Mouse (Mus musculus) lung, postnatal 14 days (tissue): ENCODE results near the gene Map3k12.

ENCODE experiments used
- DNase-seq: peaks from one replicate; pipeline ENCODE4 v3.0.0; 2021

The Map3k12 gene

DNA sequence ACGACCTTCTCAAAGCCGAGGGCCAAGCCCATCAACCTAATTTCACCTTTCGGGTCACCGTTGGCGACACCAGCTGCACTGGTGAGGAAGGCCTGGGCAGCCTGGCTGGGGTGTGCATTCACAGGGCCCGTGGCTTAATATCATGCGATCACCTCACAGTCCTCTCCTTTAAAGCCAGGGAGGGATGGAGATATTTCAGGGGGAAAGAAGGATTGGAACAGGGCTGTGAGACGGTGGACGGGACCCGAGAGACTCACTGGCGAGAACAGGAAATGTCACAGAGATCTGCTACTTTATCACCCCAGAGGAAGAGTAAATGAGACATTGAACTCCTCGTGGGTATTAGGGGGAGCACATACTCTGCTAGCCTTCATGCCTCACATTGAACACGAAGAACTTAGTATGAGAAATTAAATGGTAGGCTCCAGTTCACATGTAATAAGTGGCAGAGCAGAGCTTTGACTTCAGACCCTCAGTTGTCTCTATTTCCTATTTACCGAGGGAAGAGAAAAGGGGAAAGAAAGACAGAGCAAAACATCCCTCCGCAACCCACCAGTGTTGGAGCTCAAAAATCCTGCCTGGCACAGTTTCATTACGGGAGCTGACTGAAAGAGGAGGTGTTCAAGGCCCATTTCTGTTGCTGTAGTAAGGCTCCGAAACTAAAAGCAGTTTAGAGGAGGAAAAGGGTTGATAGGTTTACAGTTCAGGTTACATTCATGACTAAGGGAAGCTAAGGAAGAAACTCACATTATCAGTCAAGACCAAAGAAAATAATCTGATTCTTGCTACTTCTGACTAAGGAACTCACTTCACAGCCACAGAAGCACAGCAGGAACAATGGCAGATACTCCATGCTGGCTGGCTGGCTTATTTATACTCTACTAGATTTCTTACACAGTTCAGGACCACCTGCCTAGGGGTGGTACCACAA, 2.6 kb upstream of the Map3k12 start:
- DNase-seq = no peak

DNA sequence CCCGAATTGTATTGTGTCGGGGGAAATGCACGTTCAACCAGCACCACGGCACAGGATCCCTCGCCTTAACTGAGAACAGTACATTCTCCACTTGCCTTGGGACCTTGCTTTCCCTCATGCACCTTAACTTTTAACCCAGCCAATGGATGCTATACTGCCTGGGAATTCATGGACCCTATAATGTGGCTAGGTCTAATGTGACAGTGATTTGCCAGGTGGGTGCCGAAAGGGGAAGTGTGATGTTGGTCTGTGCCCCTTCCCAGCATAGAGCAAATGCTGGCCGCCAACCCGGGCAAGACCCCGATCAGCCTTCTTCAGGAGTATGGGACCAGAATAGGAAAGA, 2.0 kb upstream of the Map3k12 start:
- DNase-seq = no peak

DNA sequence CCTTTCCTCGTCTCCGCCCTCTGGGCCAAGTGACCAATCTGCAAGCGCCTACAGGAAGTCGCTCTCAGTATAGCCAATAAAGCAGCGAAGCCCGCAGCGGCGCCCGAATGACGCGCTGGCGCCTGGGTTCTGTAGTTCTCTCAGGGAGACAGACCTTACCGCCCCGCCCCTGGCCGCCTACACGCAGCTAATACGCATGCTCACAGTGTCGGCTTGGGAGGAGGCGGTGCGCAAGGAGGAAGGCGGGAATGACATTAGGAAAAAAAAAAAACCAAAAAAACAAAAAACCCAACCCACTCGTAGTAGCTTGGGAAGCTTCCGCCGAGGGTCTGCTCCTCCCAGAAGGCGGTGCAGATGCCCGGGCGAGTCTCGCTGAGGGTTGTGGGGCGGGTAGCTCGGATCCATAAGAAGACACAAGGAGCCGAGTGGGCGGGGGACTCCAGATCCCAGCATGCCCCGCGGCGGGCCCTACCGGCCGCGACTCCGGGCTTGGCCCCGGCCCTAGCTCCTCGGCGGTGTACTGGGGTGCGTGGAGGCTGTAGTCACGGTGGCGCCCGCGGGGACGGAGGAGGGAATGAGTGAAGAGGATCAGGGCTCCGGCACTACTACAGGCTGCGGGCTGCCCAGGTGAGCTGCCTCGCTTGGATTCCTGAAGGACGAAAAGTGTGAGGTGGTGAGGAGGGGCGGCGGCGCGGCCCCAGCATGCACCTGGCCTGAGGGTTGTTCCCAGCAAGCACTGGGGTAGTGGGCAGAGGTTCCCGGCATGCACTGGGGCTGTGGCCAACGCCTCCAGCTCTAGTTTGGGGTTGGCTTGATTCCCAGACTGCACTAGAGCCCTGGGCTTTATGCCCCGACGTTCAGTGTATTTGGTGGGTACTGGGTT, 1.4 kb upstream of the Map3k12 start, which contains the start of gene Tarbp2:
Tarbp2 (plus strand) TSS at position 217 of the 883 bp plus-strand sequence.
- DNase-seq = peak; percentile 99

DNA sequence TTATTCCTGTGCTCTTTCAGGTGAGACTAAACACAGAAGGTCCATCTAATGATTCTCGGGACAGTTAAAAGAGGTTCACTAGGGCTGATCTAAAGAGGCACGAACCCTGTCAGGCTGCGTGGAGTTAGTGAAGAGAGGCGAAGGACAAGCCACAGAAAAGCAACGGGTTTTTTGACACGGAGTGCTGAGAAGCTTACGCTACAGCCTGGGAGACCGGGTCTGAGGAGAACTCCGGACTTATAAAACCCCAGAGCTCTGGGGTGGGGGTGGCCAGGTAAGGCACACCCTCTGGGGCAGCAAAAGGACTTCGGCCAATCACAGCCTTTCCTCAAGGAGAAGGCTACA, 739 bp upstream of the Map3k12 start:
- no peak for DNase-seq

DNA sequence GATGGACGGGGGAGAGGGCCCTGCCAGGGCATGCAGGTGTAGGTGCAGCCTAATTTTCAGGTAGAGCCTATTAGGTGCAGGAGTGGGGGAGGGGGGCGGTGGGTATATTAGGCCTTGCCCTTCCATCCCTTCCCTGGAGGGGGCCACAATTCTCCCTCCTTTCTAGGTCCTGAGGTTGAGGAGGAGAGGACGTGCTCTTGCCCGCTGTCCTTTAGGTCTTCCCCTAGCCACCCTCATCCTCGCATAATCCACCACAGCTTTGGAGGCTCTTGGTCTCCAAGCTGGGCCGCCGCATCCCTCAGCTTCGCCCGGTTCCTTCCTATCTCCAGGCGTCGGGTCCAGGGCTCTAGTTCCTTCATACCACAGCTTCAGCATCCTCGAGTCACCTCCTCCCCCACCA, 571 bp downstream of the Map3k12 start:
- DNase-seq = no peak

DNA sequence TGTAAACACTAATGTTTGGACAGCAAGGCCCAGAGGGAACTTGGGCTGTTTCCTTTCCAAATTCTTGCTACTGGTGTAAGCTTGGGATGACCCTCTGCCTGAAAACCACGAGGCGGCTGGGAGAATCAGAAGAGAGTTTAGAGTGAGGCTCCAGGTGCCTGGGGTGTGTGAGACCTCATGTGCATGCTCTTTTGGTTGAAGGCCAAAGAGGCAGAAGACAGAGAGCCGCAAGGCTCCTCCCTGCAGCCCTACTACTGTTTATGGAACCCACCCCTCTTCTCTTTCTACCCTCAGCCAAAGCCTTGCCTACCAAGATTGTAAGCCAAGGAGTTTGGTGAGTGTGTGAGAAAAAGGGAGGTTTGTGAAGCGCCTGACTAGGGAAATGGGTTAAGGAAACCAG, 1.1 kb downstream of the Map3k12 start:
- DNase-seq = no peak

DNA sequence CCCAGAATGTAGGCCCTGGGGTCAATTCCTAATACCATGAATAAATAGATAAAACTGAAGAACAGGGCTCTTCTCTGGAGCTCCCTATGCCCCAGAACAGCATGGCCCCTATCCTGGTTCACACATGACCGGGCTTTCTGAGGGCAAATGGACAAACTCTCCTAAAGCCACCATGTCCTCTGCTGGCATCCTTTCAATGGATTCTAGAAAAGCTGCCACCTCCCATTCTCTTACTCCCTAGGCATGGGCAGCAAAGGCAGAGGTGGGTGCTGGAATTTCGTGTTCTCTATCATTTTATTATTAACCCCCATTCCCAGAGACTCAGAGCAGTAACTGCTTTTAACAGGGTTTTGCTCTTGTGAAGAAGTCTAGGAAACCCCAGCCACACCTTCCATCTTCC, 1.6 kb downstream of the Map3k12 start:
- no peak for DNase-seq

DNA sequence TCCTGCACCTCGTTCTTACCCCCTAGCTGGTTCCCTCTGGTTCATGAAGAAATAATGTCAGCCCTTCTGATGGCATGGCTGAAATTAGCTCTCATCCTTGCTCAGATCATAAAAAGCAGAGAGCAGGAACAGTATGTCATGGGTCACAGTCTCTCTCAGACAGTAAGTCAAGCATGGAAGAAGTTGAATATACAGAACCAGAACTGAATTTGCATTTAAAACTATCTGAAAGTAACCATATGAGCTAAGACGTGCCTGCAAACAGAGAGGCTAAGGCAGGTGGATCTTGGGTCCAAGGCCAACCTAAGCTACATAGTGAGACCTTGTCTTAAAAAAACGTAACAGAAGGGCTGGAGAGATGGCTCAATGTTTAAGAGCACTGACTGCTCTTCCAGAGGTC, 3.9 kb downstream of the Map3k12 start:
- no peak for DNase-seq

DNA sequence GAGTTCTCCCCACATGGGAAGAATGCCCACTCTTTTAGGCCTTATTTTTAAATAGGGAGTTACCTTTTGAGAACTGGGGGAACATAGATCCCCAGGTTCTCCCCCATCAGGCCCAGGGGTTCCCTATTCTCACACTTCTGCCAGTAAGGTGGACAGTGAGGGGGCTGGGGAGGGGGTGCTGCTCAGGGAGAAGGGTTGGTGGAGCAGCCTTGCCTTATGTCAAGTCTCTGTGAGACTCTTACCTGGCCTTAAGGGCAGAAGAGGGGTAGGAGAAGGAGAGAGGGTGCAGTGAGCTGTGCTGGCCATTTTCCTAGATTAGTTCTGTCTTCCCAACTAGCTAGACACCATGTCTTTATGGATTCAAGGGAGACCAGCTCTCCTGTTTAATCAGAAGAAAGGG, 4.4 kb downstream of the Map3k12 start:
- DNase-seq = no peak

DNA sequence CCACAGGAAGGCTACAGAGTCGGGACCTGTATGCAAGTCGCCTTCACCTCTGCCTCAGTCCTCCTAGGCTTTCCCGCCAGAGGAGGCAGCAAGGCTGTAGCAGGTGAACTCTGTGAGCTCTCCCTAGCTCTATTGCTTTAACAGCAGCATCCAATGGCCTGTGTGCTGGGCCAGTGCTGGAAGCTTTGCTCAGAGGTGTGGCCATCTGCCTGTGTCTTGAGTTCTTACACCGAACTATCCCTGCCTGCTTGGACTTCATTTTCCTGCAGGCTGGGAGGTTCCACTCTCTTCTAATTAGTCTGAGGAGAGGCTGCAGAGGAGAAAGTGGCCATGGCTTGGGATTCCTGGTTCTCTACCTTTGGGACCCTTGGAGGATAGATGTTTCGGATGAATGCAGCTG, 4.9 kb downstream of the Map3k12 start:
- DNase-seq = no peak

DNA sequence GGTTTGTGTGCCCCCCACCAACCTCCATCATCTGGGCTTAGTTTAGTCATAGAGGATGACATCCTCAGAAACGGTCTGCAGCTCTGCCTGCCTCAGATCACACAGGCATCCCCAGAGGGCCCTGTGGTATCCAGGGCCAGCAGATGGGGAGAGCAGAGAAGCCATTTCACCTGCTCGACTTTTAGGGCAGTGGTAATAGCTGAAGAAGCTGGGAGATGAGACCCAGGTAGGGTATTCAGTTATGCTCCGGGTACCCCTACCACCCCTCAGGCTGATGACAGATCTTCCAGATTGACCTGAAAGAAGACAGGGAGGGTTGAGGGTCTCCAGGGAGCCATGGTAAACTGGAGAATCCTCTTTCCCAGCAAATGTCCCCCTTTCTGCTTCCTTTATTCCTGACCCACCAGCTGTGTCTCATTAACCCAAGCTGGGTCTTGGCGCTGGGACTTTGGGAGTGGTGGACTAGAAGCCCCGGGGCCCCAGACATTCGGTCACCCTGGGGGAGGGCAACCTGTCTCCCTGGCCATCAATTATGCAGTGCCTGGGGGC, 5.5 kb downstream of the Map3k12 start:
- no peak for DNase-seq

DNA sequence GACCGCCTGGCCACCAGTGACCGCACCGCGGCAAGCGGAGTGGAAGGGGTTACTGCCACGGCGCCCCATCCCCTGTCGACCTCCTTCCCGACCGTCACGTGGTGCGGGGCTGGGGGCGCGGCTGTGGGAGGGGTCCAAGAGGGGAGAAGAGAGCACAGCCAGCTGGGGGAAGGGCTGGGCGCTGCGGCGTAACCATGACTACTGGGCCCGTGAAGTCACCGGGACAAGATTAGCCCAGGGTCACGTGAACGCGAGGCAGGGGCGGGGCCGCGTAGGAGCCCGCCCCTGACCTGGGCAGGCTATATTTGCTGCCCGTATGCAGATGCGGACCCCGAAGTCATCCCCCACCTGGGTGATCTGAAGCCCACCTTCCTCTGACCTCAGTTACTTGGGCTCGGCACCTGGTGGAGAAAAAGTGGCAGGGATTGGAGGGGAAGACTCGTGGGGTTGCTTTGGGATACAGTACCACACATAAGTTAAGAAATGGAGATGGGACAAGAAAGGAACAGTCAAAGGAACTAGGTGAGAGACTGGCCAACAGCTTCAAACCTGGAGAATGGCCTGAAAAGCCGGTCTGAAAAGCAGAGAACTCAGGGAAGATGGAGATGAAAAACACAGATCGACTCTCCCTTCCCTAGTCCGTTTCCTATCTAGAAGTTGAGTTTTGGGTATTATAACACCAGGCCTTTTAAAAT, 6.1 kb downstream of the Map3k12 start:
- DNase-seq = peak; percentile 82

DNA sequence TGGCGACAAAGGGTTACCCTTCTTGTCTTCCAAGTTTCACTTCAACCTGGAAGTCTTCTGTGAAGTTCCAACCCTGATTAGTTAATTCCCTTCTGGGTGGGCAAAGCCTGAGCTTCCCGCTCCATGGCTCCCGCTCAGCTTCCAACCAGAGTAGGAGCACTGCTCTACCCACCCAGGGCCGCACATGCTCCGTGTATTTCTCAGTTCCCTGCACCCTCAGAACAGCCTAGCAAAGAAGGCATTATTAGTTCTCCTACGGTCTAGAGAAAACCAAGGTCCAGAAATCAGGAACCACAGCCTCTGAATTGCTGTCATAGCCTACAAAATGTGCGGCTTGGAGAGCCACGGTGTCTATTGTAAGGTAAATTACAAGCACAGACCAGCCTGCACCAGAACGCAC, 6.8 kb downstream of the Map3k12 start:
- no peak for DNase-seq

DNA sequence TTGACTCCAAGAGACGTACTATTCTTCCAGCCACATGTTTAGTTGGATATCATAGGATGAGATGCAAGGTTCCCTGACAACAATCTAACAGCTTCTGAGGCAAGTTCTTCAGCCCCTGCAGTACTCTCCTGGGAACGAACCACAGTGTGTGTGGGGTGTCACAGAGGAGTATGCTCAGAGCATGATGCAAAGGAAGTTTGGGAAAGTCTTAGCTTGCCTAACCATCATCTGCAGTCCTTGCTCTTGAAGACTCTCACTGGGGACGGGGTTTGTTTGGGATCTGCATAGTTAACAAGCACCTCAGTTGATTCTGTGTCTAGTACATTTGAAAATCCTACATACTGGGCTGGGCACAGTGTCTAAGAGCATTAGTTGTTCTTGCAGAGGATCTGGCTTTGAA, 8.5 kb downstream of the Map3k12 start:
- DNase-seq = no peak

DNA sequence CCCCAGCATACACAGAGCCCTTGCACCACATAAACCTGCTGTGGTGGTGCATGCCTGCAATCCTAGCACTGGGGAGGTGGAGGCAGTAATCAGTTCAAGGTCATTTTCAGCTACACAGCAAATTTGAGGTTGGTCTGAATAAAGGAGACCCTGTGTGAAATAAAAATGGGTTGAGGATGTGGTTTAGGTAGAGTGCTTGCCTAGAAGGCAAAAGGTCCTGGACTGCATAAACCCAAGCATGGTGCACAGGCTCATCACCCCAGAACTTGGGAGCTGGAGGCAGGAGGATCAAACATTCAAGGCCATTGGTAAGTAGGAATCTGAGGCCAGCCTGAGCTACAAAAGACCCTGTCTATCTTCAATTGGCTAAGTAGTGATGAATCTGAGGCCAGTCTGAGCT, 9.3 kb downstream of the Map3k12 start:
- DNase-seq = no peak

DNA sequence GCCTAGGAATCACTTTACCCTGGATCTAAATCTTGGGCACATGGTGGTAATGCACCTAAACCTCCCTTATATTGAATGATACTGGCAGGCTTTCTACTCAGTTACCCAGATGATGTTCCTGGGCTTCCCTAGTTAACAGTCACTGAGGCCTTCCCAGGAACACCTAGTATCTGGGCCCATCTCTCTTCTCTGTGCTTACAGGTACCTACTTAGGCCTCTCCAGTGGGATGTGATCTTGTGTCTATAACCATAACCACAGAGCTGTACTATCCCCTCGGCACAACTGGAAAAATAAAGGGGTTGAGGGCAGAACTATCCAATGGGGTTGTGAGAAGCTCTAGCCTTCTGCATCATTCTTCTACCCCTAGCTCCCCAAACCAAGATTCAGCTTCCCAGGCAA, 10.0 kb downstream of the Map3k12 start:
- no peak for DNase-seq

DNA sequence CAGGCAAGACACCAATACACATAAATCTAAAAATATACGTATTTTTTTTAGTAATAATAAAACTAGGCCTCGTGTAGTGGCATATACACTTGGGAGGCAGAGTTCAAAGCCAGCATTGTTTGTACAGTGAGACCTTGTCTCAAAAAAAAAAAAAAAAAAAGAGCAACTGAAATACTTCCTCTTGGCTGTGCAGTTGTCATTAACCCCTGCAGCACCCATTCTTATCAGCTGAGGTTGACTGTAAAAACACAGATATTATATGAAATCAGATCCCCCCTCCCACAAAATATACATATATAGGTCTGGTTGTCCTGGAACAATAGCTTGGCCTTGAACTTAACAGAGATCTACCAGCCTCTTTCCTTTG, 10.4 kb downstream of the Map3k12 start:
- DNase-seq = no peak

DNA sequence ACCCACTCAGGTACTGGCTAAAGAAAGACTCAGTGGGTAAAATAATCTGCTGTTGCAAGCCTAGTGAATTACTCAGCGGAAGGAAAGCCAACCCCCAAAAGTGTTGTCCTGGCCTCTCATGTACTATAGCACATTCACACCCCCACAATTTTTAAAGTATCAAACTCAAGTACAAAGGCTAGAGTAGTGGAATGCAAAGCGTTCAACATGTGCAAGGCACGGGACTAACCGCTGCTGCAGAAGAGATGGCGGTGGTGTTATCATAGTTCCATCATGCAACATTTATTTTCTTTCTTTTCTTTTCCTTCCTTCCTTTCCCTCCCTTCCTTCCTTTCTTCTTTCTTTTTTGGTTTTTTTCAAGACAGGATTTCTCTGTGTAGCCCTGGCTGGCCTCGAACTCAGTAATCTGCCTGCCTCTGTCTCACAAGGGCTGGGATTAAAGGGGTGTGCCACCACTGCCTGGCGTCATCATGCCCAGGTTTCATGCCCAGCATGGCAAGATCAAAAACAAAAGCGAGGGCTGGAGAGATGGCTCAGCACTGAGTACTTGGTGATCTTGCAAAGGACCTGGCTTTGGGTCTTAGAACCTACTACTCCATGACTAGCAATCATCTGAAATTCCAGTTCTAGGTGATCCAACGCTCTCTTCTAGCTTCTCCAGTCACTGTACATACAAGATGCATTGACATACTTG, 10.9 kb downstream of the Map3k12 start:
- DNase-seq = no peak

DNA sequence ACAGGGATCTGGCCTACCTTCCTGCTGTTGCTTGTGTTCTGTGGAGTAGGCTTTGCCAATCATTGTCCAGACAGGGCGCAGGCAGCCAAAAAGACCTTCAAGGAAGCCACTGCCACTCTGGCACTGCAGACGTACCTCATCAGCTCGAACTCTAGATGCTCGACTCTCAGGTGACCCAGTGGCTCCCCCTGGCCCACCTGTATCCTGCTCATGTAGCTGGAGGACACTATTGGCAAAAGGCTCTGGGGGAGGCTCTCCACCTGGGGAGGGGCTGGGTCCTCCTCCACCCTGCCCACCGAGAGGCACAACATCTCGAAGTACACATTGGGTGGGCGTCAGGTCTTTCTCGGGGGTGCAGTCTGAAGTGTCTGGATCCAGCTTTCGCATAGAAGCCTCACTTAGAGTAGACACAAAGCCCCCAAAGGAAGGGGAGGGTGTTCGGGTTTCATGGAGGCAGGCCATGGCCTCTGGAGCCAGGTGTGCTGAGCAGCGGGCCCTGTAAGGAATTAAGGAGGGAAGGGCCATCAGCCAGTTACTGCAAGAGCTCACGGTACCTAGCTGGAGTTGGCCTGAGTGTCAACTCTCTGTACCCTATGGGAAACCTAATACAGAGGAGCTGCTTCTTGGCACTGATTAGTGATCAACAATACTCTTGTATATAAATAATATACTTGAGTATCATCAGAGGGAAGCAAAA, 11.6 kb downstream of the Map3k12 start:
- DNase-seq = no peak

DNA sequence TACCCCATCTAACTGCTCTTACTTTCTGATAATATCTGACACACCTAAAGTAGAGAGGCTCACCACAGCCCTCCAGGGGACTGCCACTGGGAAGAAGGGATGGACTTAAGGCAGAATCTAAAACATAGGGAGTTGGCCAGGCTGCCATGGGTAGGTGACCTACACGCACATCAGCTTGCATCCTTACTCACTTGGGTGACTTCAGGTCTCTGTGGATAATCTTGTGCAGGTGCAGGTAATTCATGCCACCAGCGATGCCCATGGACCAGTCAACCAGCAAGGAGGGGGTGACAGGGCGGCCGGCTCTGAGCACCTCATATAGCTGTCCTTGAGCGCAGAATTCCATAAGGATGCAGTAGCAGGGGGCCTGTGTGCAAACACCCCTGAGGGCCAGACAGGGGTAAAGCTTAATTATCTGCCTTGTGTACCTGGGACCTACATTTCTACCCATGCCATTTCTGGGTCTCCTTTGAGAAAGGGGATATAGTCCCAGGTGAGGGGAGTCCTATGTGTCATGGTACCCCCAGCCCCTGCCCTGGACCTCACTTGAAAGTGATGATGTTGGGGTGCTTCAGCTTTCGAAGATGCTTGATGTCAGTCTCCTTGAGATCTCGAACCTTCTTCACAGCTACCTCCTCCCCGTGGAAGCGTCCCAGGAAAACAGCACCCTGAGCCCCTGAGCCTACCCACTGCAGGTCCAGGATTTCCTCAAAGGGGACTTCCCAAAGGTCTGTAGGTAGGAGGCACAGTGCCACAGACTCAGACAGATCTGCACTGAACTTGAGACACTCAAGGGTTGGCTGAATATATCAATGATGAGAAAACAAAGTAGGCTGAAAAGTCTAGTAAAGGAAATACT, 12.7 kb downstream of the Map3k12 start:
- no peak for DNase-seq

DNA sequence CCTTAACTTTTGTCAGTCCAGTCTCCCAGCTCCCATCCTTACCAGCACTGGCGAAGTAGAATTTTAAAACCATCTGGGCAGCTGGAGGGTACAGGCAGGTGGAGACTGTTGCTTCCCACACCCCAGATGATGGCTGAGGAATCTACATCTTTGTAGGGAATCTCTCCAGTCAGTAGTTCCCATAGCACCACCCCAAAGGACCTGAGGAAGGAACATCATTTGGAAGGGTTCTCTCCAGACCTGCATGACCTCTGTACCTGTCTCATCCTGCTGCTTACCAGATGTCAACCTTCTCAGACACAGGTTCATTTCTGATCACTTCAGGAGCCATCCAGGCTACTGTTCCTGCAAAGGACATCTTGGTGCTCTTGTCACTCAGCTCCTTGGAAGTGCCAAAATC, 13.4 kb downstream of the Map3k12 start, which contains the start of gene Gm10337:
Gm10337 (plus strand) TSS at position 276 of the 400 bp plus-strand sequence.
- DNase-seq = no peak
